Mouse (Mus musculus) lung, embryonic 16.5 days (tissue): ENCODE data around the gene Pdpn. TPM values are rescaled to one million over a fixed set of nuclear protein-coding genes. Genes with fewer than 3 reads are reported as not detected.

Experiments
- ATAC-seq: fragments of 200-750 bp; cut with Nextera tagmentation; 2 replicates; pipeline ENCODE4 v1.8.0; 2017; ENCODE audit warnings: low read depth, mild to moderate bottlenecking, moderate library complexity
- H3K27ac ChIP-seq: fragments of 300-500 bp; sonication (generic); 2 replicates; pipeline ENCODE4 v1.5.1; 2014; ENCODE audit warnings: mild to moderate bottlenecking, control low read depth, low read length
- H3K27me3 ChIP-seq: fragments of 300-500 bp; sonication (generic); 2 replicates; pipeline ENCODE4 v1.6.1; 2014; ENCODE audit warnings: low read depth, low read length, mixed read lengths; ENCODE audit not compliant: control insufficient read depth, insufficient read depth
- H3K36me3 ChIP-seq: fragments of 300-500 bp; sonication (generic); 2 replicates; pipeline ENCODE4 v1.6.1; 2014; ENCODE audit warnings: low read length; ENCODE audit not compliant: control insufficient read depth, insufficient read depth
- H3K4me1 ChIP-seq: fragments of 300-500 bp; sonication (generic); replicated peaks from 2 replicates; pipeline ENCODE4 v1.6.1; 2014; ENCODE audit warnings: low read length, mixed read lengths; ENCODE audit not compliant: control insufficient read depth, insufficient read depth
- H3K4me2 ChIP-seq: fragments of 300-500 bp; sonication (generic); 2 replicates; pipeline ENCODE4 v1.6.1; 2014; ENCODE audit warnings: low read depth, low read length, control low read depth
- H3K4me3 ChIP-seq: fragments of 300-500 bp; sonication (generic); 2 replicates; pipeline ENCODE4 v1.5.1; 2014; ENCODE audit warnings: mild to moderate bottlenecking, low read length, control low read depth
- H3K9ac ChIP-seq: fragments of 300-500 bp; sonication (generic); 2 replicates; pipeline ENCODE4 v1.6.1; 2014; ENCODE audit warnings: low read length, control low read depth
- H3K9me3 ChIP-seq: fragments of 300-500 bp; sonication (generic); 2 replicates; pipeline ENCODE4 v1.6.1; 2016; ENCODE audit warnings: low read length; ENCODE audit not compliant: control insufficient read depth
- WGBS: fragments of 180-500 bp; shearing (Covaris S2); extraction: QIAGEN DNeasy Blood & Tissue Kit; methylation state at CpG from one replicate; pipeline ENCODE4 v1.1.7; 2014; 5-methylcytosine and 5-hydroxymethylcytosine counted together
- polyA plus RNA-seq: library from polyadenylated mRNA; unstranded; fragments of >200 nt; fragmentation: Nextera tagmentation; extraction: Ambion mirVana; gene quantifications from 2 replicates; pipeline ENCODE4 v1.2.1, GENCODE M21; 2015

The Pdpn gene
- polyA plus RNA-seq, 1 experiment from 2014 or later = 58.2 TPM

DNA sequence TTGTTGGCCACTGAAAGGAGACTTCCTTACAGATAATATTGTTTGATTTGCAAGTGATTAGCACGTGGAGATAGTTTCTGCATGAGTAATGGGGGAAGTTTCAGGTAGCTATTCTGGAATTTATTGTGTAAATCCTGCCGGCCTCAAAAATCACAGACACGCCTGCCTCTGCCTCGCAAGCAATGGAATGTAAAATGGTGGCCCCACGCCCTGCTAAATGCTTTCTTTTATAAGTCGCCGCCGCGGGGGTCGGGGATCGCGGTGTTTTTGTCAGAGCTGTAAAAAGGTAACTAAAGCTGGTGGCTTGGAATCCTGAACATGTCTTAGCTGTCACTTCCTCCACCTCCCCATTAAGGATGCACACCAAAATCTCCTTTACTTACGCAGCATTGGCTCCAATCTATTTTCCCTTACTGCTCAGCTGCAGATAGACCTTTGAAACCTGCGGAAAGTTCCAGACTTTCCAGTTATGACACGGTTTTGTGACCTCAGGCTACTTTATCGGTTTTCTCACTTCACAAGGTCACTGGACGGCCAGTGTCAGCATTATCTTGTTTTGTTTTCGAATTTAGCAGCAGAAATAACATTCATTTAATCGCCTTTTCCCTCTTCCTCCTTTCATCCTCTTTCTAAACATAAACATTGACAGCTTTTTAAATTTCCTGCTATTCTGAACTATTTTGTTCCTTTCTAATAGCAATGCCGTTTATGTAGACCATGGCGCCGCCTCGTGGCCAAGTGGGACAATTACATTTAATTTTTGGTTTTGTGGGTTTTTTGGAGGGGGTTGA is 60.9 kb downstream of the Pdpn start:
- Histone ChIP-seq H3K4me3 (peak overlapping the region; percentile 9; the same call in 1 of the 2 replicates), H3K9ac (no peak overlapping the region), H3K9me3 (peaks cover 5% of the 10 kb centered on the region), H3K27me3 (no peaks in the 10 kb centered on the region), H3K36me3 (no peaks in the 10 kb centered on the region), H3K27ac (no peak overlapping the region), H3K4me2 (peak overlapping the region; percentile 27), H3K4me1 (no peaks in the 10 kb centered on the region)
- no peak for ATAC-seq
- 14% methylated on average over 23 of the region's 23 CpGs for WGBS

DNA sequence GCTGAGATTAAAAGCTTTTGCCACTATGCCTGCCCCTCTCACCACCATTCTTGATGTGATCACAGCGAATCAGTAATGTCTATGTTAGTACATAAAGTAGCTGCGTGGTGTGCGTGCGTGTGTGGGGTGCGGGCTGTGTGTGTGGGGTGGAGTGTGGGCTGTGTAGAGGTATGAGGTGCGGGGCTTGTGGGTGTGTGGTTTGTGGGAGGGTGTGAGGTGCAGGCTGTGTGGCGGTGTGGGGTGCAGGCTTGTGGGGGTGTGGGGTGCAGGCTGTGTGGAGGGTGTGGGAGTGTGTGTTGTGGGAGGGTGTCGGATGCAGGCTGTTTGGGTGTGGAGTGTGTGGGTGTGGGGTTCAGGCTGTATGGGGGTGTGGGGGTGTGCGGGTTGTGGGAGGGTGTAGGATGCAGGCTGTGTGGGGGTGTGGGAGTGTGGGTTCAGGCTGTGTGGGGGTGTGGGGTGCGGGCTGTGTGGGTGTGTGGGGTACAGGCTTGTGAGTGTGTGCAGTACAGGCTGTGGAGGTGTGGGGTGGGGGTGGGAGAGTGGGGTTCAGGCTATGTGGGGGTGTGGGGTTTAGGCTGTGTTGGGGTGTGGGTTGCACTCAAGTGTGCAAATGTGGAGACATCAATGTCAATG is 67.5 kb downstream of the Pdpn start:
- no peak overlapping the region for H3K9ac ChIP-seq
- no peak overlapping the region for H3K4me3 ChIP-seq
- WGBS = 90% methylated on average over 10 of the region's 10 CpGs
- H3K27ac ChIP-seq = no peak overlapping the region
- H3K4me1 ChIP-seq = no peaks in the 10 kb centered on the region
- no peaks in the 10 kb centered on the region for H3K27me3 ChIP-seq
- peak; percentile 47 for ATAC-seq
- H3K9me3 ChIP-seq = peaks cover 5% of the 10 kb centered on the region
- H3K4me2 ChIP-seq = no peak overlapping the region
- no peaks in the 10 kb centered on the region for H3K36me3 ChIP-seq

DNA sequence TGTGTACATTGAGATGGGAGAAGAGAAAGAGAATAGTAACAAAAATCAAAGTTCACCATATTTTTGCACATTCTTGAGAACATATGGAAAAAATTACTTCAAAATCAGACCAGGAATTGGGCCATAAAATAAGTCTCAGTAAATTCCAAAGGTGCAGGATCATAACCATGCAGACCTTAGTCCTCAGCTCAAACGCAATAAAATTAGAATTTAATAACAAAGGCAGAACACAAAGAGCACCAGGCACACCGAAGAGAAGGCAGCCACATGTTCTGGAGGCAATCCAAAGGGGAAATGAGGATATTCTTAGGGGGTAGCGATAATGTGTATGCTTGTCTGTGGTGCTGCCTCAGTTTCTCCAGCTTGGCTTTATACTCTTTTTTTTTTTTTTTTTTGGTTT is 68.3 kb downstream of the Pdpn start:
- no peak overlapping the region for H3K27ac ChIP-seq
- H3K27me3 ChIP-seq = no peaks in the 10 kb centered on the region
- H3K4me1 ChIP-seq = no peaks in the 10 kb centered on the region
- H3K9me3 ChIP-seq = peaks cover 5% of the 10 kb centered on the region
- no peaks in the 10 kb centered on the region for H3K36me3 ChIP-seq
- ATAC-seq = no peak
- 66% methylated on average over 3 of the region's 3 CpGs for WGBS
- no peak overlapping the region for H3K9ac ChIP-seq
- no peak overlapping the region for H3K4me2 ChIP-seq
- no peak overlapping the region for H3K4me3 ChIP-seq

DNA sequence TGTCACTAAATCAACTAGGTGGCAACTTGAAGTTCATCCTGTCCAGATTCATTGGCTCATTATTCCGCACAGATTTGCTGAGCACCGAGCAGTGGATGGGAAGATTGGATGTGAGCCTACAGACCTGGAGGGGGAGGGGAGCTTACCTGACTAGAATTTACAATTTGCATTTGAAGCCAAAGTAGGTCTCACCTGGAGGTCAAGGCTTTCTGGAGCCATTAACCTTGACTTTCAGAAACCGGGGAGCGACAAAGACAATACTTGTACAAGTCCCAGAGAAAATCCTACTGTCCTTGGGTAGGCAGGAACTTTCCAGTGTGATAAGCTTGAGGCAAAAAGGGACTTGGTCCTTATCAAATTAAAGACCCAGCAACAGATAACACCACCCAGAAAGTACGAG is 71.4 kb downstream of the Pdpn start:
- Histone ChIP-seq H3K9me3 (no peaks in the 10 kb centered on the region), H3K4me1 (no peaks in the 10 kb centered on the region), H3K9ac (no peak overlapping the region), H3K27ac (no peak overlapping the region), H3K36me3 (no peaks in the 10 kb centered on the region), H3K4me2 (no peak overlapping the region), H3K27me3 (no peaks in the 10 kb centered on the region), H3K4me3 (no peak overlapping the region)
- ATAC-seq = no peak
- 59% methylated on average over 5 of the region's 5 CpGs for WGBS

DNA sequence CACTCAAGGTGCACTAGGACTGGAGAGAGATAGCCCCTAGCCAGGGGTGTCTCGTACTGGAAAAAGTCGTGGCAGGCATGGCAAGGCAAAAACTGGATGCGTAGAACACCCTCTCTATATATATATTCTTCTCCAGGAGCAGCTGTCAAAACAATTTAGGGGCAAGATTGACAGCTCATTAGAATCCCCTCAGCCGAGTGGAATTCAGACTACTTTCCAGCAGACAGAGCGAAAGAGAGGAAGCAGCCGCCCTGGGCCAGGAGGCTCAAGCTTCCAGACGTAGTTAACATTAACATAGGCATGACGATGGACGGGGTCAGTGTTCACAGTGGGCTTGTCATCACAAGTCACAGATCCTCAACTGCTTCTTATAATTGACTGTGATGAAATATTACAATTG is 73.5 kb downstream of the Pdpn start:
- WGBS = 40% methylated on average over 9 of the region's 9 CpGs
- H3K27ac ChIP-seq = no peak overlapping the region
- no peak overlapping the region for H3K4me2 ChIP-seq
- no peak overlapping the region for H3K4me3 ChIP-seq
- no peaks in the 10 kb centered on the region for H3K27me3 ChIP-seq
- no peaks in the 10 kb centered on the region for H3K36me3 ChIP-seq
- no peak for ATAC-seq
- no peaks in the 10 kb centered on the region for H3K9me3 ChIP-seq
- H3K4me1 ChIP-seq = no peaks in the 10 kb centered on the region
- no peak overlapping the region for H3K9ac ChIP-seq

DNA sequence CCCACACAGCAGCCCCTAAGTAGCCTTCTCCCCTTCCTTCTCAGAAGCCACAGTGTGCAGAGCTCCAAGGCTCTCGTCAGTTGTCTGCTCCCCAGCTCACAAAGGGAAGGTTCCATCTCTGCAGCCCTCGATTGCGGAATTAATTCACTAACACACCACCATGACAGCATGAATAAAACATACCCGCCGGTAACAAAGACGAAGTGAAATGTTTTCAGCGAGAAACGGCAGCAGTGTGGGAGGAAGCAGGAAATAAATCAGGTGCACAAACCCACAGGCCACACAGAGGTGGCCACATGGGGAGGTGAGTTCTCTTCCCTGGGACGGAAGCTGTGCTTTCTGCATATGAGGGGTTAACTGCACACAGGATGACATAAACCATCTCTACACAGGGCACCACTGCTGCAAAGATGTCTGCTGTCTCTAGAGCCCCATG is 80.0 kb downstream of the Pdpn start:
- 50% methylated on average over 9 of the region's 9 CpGs for WGBS
- no peak overlapping the region for H3K4me3 ChIP-seq
- no peak overlapping the region for H3K4me2 ChIP-seq
- no peaks in the 10 kb centered on the region for H3K4me1 ChIP-seq
- H3K36me3 ChIP-seq = no peaks in the 10 kb centered on the region
- H3K27ac ChIP-seq = no peak overlapping the region
- H3K9me3 ChIP-seq = no peaks in the 10 kb centered on the region
- no peak overlapping the region for H3K9ac ChIP-seq
- H3K27me3 ChIP-seq = no peaks in the 10 kb centered on the region
- ATAC-seq = no peak

DNA sequence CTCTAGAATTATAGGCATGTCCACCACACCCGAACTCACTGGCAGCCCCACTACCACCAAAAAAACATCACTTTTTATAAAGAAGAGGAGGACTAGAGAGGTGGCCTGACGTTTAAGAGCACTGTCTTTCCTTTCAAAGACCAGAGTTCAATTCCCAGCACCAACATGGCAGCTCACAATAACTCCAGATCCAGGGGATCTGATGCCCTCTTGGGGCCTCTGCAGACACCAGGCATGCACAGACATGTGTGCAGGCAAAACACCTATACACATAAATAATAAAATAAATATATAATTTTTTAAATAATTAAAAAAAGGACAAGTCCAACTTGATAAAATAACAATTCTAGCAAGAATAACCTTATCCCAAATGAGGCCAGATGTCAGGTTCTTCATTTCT is 80.5 kb downstream of the Pdpn start:
- Histone ChIP-seq H3K36me3 (no peaks in the 10 kb centered on the region), H3K9ac (no peak overlapping the region), H3K27ac (no peak overlapping the region), H3K4me2 (no peak overlapping the region), H3K4me3 (no peak overlapping the region), H3K4me1 (no peaks in the 10 kb centered on the region), H3K9me3 (no peaks in the 10 kb centered on the region), H3K27me3 (no peaks in the 10 kb centered on the region)
- 71% methylated on average over 2 of the region's 2 CpGs for WGBS
- no peak for ATAC-seq

Other genes with a start within 250 kb of the Pdpn start
- gene Prdm2, start 86.6 kb downstream of the Pdpn start, polyA plus RNA-seq = 10.2 and 11.0 TPM in 2 replicates
- gene Lrrc38, start 50.2 kb upstream of the Pdpn start, polyA plus RNA-seq = 0.16 TPM in 1 of 2 replicates, not detected in the other
- not detected in 2 replicates for gene Pramel1, start 94.9 kb upstream of the Pdpn start, polyA plus RNA-seq
- gene Pramef8, start 112.9 kb upstream of the Pdpn start, polyA plus RNA-seq = 19.2 and 20.1 TPM in 2 replicates
- gene Oog4, start 150.8 kb upstream of the Pdpn start, polyA plus RNA-seq = not detected in 2 replicates
- not detected in 2 replicates for gene Gm13043, start 211.8 kb upstream of the Pdpn start, polyA plus RNA-seq
- gene Gm13040, start 236.4 kb upstream of the Pdpn start, polyA plus RNA-seq = not detected in 2 replicates